1 mouse cellular context compared by ENCODE assay signal in genomic region chr12:111425258-111425657, GRCm38 (mm10).
A peak's percentile ranks its signal among the peaks of the same experiment; 100 is the strongest.
TF ChIP-seq lines count a peak whose summit lies in the region.

No protein-coding gene starts in this region.

TF ChIP-seq in CH12.LX, 34 proteins besides CTCF, POLR2A, EP300 and RAD21 (continued from another document):
- TF ChIP-seq GABPA (IDR thresholded peaks at IDR 0.05; ENCODE audit: insufficient replicate concordance, low read depth, low read length): no peak
- no peak for TF ChIP-seq CHD2 (IDR thresholded peaks at IDR 0.05; ENCODE audit: low read length)
- TF ChIP-seq MXI1 (IDR thresholded peaks at IDR 0.05; ENCODE audit: low read depth, low read length): no peak
- TF ChIP-seq NELFE (IDR thresholded peaks at IDR 0.05; ENCODE audit: low read depth, low read length): peak; percentile 19; the same call in 1 of the 2 replicates
- no peak for TF ChIP-seq JUND (conservative IDR thresholded peaks at IDR 0.05; ENCODE audit: low read depth, low read length)
- no peak for TF ChIP-seq SIN3A (IDR thresholded peaks at IDR 0.05; ENCODE audit: low read length)
